Mouse (Mus musculus) left cerebral cortex, postnatal 14 days (tissue): Measurements from ENCODE around the gene Pde7b. TPM values are rescaled to one million over a fixed set of nuclear protein-coding genes. Genes with fewer than 3 reads are reported as not detected.
A peak's percentile ranks its signal among the peaks of the same experiment; 100 is the strongest.

ENCODE experiments used
- DNase-seq, 2 experiments: peaks; one replicate each; pipeline ENCODE4 v3.0.0; 2021 to 2022; ENCODE audit warnings: low spot score in 2 of 2, mixed read lengths in 1 of 2
- intact Hi-C: fragments of 180-260 bp; cut with DNase I; formaldehyde crosslinking; loops from one replicate; pipeline ENCODE4 v1.15.1; 2025
- total RNA-seq, 2 experiments: library from RNA; stranded (reverse); gene quantifications; 2 replicates each; pipeline ENCODE4 v1.2.3; 2021

Gene Pde7b
- total RNA-seq, 2 experiments from 2014 or later = 28.2 to 30.4 TPM

- no peak for DNase-seq
- intact Hi-C loops = no loop called here
Observed at GRCm38 (mm10) chr10:20473505-20473904, 251.4 kb downstream of the Pde7b start.

DNA sequence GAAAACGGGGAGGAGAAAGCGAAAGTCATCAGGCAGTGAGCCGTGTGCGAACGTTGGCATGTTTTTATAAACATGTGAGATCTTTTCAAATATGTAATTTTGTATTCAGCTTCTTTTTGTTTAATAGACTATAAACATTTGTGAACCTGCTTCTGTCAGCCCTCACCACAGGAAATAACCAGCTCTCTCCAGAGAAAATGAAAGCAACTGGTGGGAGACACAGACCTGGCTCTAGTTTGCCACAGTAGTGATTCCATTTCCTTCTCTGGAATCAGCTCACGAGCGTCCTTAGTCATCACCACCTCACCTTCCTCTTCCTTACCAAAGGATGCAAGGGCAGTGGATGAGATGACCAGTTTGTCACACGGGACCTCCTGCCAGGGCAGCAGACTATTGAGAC is 252.9 kb downstream of the Pde7b start:
- intact Hi-C loops = no loop called here
- no peak for DNase-seq

GRCm38 (mm10) chr10:20464631-20465030 is 260.2 kb downstream of the Pde7b start:
- intact Hi-C loops = no loop called here
- DNase-seq = no peak

GRCm38 (mm10) chr10:20463941-20464340 is 260.9 kb downstream of the Pde7b start:
- no peak for DNase-seq

GRCm38 (mm10) chr10:20462596-20462995 is 262.3 kb downstream of the Pde7b start:
- intact Hi-C loops = no loop called here
- no peak for DNase-seq

More at GRCm38 (mm10) chr10:20463941-20464340, 260.9 kb downstream of the Pde7b start:
- intact Hi-C loops = no loop called here

DNA sequence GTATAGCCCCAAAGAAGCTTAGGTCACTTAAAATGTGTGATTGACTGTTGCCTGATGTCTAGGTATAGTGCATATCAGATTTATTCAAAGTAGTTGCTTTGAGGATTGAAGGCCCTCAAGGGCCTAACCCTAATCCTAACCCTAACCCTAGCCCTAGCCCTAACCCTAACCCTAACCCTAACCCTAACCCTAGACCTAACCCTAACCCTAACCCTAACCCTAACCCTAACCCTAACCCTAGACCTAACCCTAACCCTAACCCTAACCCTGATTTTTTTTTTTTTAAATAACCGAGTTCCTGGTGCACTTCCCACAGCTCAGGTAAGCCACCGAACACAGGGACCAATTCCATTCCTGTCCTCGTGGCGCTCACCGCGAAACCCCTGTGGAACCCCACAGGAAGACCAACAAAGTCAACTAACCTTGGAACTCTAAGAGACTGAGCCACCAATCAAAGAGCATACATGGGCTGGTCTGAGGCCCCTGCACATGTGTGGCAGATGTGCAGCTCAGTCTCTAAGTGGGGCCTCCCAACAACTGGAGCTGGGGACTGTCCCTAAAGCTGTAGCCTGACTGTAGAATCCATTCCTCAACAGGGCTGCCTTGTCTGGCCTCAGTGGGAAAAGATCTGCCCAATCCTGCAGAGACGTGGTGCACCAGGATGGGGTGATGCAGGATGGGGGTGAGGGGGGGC is 265.1 kb downstream of the Pde7b start:
- intact Hi-C loops = no loop called here
- DNase-seq = no peak

DNA sequence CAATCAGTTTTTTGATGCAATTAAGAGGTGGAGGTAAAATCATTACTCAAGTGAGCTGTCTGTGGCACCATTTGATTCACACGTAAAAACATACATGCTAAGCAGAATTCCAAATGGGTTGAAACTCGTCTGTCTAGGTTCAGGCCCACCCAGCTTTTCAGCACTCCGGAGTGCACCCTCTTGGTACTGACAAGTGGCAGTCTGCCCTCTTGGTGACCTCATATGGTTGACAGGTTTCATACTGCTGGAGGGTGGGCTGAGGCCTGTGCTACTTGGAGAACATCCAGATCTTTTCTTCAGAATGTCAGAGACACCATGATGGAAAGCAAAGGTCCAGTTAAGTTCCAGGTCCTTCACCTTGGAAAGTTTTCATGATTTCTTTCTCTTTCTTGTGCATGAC is 265.7 kb downstream of the Pde7b start:
- DNase-seq = no peak
- intact Hi-C loops = no loop called here

DNA sequence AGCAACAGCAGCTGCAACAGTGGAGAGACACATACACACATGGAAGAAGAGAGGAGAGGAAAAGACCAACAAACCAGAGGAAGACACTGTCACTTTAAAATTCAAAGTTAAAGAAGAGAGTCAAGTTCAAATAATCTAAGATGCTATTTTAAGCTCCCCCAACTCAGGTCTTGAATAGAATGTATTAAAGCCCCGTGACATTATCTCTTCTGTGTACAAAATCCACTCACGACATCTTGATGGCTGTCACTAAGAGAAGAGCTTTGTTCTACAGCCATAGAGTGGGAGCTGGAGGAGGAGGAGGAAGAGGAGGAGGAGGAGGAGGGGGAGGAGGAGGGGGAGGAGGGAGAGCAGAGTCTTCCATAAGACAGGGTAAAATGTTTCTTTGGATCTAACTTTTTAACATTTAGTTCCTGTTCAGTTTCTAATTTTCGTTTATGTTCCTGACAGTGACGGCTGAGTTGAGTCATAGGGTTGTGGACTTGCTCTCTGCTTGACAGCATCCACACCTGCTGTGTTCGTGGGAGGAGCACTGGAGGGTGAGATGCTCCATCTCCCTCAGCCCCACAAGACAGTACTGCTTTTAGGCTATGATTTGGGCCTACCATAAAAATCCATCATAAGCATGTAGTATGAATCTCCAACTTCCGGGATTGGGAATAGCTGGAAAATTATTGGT is 270.4 kb downstream of the Pde7b start:
- DNase-seq = no peak
- intact Hi-C loops = no loop called here

- DNase-seq = no peak
- intact Hi-C loops = no loop called here
Observed at GRCm38 (mm10) chr10:20437428-20437827, 287.4 kb downstream of the Pde7b start.

GRCm38 (mm10) chr10:20437021-20437420 is 287.9 kb downstream of the Pde7b start:
- DNase-seq = no peak
- intact Hi-C loops = no loop called here

- intact Hi-C loops = no loop called here
- DNase-seq = no peak
Observed at GRCm38 (mm10) chr10:20435913-20436312, 289.0 kb downstream of the Pde7b start.

GRCm38 (mm10) chr10:20431336-20431735 is 293.5 kb downstream of the Pde7b start:
- intact Hi-C loops = no loop called here

DNA sequence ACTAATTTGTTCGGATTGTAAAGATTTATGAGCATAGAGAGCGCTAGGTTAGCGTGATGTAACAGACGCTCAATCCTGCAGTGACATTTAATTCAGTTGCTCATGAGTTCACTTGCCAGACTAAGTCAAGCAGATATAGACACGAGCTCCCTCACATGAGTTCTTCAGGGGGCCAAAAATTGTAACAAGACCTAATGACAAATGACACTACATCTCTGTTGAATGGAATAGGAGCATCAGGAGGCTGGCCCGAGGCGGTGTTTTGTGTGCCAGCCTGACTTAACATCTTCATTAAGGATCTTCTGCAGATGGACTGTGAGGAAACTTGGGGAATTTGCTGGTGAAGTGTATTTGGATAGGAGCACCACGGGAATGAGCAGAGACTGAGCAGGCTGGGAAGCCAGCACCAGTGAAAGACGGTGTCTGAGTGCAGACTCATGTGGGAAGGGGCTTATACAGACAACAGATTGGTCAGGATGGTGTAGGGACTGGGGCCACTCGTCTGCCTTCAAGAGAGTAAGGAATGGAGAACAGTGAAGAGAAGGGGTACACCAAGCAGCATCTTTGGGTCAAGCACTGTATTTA is 303.5 kb downstream of the Pde7b start:
- DNase-seq = no peak
- intact Hi-C loops = no loop called here

More at GRCm38 (mm10) chr10:20431336-20431735, 293.5 kb downstream of the Pde7b start:
- no peak for DNase-seq

- intact Hi-C loops = no loop called here
- no peak for DNase-seq
Observed at GRCm38 (mm10) chr10:20420296-20420695, 304.6 kb downstream of the Pde7b start.

GRCm38 (mm10) chr10:20418856-20419219 is 306.0 kb downstream of the Pde7b start:
- intact Hi-C loops = no loop called here
- DNase-seq = no peak

- intact Hi-C loops = no loop called here
- no peak for DNase-seq
Observed at GRCm38 (mm10) chr10:20418202-20418855, 306.5 kb downstream of the Pde7b start.

DNA sequence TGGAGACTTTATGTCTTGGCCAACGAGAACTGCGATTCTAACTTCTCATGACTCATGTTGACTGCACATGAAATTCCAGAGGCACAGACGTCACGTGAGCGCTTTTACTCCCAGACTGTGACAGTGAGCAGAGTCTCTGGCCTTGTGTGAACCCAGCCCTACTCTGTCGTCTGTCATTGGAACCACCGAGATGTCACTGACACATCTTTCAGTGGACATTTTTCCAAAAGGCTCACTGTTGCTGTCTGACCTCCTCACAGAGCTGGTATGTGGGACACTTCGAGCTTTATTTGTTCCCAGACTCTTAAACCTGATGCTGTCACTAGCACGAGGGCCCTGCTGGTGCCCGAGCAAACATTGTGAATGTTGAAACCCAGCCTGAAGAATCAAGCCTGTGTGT is 315.7 kb downstream of the Pde7b start:
- DNase-seq = no peak
- intact Hi-C loops = loop anchor here (5.0 kb wide), 1 partner anchor 518 kb away; no protein-coding TSS in a partner anchor

- no peak for DNase-seq
- intact Hi-C loops = loop anchor here (5.0 kb wide), 1 partner anchor 519 kb away; no protein-coding TSS in a partner anchor
Observed at GRCm38 (mm10) chr10:20408336-20408735, 316.5 kb downstream of the Pde7b start.

GRCm38 (mm10) chr10:20405471-20405870 is 319.4 kb downstream of the Pde7b start:
- intact Hi-C loops = loop anchor here (5.0 kb wide), 1 partner anchor 522 kb away; no protein-coding TSS in a partner anchor
- peak; percentile 34 to 50 for DNase-seq

DNA sequence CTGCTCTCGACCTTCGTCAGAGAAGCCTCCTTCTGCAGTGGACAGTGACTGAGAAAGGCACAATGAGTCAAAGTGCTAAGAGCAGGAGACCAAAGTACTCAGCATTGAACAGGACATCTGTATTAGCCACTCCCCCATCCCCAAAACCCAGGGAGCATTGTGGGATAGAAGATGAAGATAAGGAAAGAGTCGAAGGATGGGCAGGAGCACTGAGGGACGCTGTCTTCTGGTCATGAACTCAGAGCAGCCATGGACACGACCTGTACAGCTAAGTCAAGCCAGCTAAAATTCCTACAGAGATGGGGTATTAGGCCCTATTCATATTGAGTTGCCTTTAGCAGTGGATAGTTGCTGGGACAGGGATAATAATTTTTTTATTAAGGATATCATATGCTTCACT is 321.9 kb downstream of the Pde7b start:
- intact Hi-C loops = no loop called here
- no peak for DNase-seq
